Mouse (Mus musculus): ENCODE measurements around the gene Cpm. TPM values are rescaled to one million over a fixed set of nuclear protein-coding genes. Genes with fewer than 3 reads are reported as not detected.
"Not testable (repeated sequence)": the region's sequence is repeated elsewhere in the genome, so short reads cannot be mapped to it uniquely, and the experiment has no call there.

Cpm gene
- polyA plus RNA-seq, 1 experiment from 2014 or later: 4.6 TPM

DNA sequence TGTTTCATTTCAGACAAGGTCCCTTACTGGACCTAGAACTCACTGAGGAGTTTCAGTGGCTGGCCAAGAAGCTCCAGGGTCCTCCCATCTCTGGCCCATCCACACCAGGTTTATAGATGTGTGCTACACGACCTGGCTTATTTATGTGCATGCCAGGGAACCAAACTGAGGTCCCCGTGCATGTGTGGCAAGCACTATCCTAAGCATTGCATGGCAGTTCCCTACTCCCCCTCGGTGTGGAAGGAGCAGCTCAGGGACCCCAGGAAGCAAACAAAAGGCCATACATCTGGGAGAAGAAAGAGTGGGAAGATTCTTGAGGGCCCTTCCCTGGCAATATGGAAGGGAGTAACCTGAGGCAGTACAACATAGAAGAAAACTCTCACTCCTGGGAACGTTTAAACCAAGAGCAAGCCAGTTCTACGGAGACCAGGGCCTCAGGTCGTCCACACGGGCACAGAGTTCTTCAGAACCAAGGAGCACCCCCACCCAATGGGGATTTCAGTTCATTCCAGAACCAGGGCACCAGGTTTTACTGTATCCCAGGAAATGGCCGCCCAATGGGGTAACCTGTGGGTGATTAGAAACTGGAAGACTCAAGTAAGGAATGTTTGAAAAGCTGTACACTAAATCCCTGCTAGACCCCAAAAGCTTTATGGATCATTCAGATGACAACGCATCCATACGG is 30.9 kb upstream of the Cpm start:
- 90% methylated on average over 10 of the region's 10 CpGs for WGBS

DNA sequence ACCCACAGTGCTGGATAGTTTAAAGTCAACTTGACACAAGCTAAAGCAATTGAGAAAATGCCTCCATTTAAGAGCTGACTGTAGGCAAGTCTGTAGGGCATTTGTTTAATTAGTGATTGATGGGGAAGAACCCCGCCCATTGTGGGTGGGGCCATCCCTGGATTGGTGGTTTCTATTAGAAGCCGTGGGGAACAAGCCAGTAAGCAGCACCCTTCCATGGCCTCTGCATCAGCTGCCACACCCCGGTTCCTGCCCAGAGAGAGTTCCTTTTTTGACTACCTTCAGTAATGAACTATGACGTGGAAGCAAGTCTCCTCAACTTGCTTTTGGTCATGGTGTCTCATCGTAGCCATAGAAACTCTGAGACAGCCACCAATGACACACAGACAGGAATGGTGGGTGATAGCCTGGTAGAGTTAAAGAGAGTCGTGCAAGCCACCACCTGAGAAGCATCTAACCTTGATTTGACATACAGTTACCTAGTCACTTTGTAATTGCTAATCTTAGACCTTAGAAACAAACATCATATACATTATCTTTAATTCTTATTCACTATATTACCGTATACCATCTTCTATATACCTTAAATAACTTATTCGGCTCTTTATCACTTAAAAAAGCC is 30.2 kb upstream of the Cpm start:
- not testable (repeated sequence) for H3K9ac ChIP-seq (replicated peaks; ENCODE audit: low read depth, low read length); H3K36me3 ChIP-seq (ENCODE audit: control insufficient read depth, insufficient read depth); H3K4me3 ChIP-seq (replicated peaks; ENCODE audit: low read length); H3K27me3 ChIP-seq (replicated peaks; ENCODE audit: control insufficient read depth, insufficient read depth, low read length); ATAC-seq; H3K4me1 ChIP-seq (replicated peaks; ENCODE audit: control insufficient read depth, insufficient read depth, low read length); H3K4me2 ChIP-seq (ENCODE audit: low read length); H3K27ac ChIP-seq (ENCODE audit: low read length); H3K9me3 ChIP-seq (ENCODE audit: control insufficient read depth, low read length)
- WGBS: 91% methylated on average over 8 of the region's 8 CpGs

More for the DNA sequence above, 30.9 kb upstream of the Cpm start:
- Histone ChIP-seq H3K4me2 (ENCODE audit: low read length) (no peak overlapping the region), H3K9ac (replicated peaks; ENCODE audit: low read depth, low read length) (no peak overlapping the region), H3K4me3 (replicated peaks; ENCODE audit: low read length) (no peak overlapping the region), H3K27ac (ENCODE audit: low read length) (no peak overlapping the region), H3K9me3 (ENCODE audit: control insufficient read depth, low read length) (no peaks in the 10 kb centered on the region), H3K36me3 (ENCODE audit: control insufficient read depth, insufficient read depth) (no peaks in the 10 kb centered on the region), H3K27me3 (replicated peaks; ENCODE audit: control insufficient read depth, insufficient read depth, low read length) (no peaks in the 10 kb centered on the region), H3K4me1 (replicated peaks; ENCODE audit: control insufficient read depth, insufficient read depth, low read length) (no peaks in the 10 kb centered on the region)
- no peak for ATAC-seq

DNA sequence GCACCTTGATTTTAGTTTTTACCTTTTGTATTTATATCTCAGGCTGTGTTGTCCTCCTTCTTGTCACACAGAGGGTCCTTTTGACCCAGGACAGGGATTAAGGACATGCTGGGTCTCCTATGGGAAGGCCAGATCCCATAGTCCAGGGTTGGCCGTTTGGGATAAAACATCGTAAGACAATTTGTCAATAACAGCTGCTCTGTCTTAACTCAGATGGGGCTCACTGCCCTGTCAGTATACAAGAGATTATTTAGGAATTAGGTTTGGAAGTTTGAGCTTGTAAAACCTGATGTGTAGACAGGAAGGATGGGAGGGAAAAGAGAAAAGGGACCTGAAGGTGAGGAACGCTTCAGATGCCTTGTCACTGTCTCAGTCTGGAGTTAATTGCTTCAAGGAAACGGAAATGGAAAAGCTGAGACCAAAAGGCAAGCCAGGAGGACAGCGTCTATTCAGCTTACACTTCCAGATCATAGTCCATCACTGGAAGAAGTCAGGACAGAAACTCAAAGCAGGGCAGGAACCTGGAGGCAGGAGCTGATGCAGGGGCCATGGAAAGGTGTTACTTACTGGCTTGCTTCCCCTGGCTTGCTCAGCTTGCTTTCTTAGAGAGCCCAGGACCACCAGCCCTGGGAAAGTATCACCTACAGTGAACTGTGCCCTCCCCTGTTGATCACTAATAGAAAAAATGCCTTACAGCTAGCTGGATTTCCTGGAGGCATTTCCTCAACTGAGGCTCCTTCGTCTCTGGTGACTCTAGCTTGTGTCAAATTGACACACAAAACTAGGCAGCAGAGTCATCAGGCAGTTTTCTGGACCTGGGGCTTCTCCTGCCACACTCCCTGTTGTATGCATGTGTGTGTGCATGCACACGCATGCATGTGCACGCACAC is 27.9 kb upstream of the Cpm start:
- H3K4me3 ChIP-seq (replicated peaks; ENCODE audit: low read length): no peak overlapping the region
- no peaks in the 10 kb centered on the region for H3K9me3 ChIP-seq (ENCODE audit: control insufficient read depth, low read length)
- no peak for ATAC-seq
- 83% methylated on average over 8 of the region's 8 CpGs for WGBS
- H3K36me3 ChIP-seq (ENCODE audit: control insufficient read depth, insufficient read depth): no peaks in the 10 kb centered on the region
- no peaks in the 10 kb centered on the region for H3K4me1 ChIP-seq (replicated peaks; ENCODE audit: control insufficient read depth, insufficient read depth, low read length)
- H3K9ac ChIP-seq (replicated peaks; ENCODE audit: low read depth, low read length): no peak overlapping the region
- H3K27me3 ChIP-seq (replicated peaks; ENCODE audit: control insufficient read depth, insufficient read depth, low read length): no peaks in the 10 kb centered on the region
- no peak overlapping the region for H3K4me2 ChIP-seq (ENCODE audit: low read length)
- no peak overlapping the region for H3K27ac ChIP-seq (ENCODE audit: low read length)

DNA sequence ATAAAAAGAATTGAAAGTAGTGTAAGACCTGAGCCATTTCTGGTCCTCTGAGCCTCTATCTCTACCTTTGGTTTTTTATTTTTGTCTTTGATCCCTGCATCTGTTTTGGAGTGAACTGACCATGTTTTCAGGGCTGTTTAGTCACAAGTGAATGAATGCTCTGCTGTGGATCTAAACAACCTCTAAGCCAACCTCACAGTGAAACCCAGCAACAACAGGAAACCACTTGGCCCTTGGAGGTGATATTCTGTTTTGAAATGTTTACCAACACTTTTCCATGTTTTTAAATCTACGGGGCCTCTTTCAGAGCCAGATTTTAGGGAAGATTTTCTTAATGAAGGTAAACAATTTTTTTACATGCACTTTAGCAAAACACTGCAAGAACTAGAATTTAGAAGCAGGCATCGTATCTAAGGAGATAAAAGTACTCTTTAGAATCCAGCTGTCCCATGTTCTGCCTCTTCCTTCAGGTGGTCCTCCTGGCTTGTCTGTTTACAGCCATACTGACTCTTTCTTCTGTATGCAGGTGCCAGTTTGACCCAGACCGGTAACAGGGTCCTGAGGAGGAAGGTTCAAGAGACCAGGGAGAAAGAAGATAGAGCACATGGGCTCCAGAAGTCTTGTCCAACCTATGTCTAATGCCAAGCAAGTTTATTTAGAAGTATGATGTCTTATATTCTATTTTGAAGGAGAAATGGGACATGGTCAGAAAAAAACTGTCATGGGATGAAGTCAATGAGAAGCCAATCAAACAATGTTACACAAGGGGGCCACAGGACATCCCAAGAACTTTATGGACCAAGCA is 26.8 kb upstream of the Cpm start:
- WGBS: 95% methylated on average over 3 of the region's 3 CpGs
- Histone ChIP-seq H3K36me3 (ENCODE audit: control insufficient read depth, insufficient read depth) (no peaks in the 10 kb centered on the region), H3K9me3 (ENCODE audit: control insufficient read depth, low read length) (no peaks in the 10 kb centered on the region), H3K27ac (ENCODE audit: low read length) (no peak overlapping the region), H3K9ac (replicated peaks; ENCODE audit: low read depth, low read length) (no peak overlapping the region), H3K4me3 (replicated peaks; ENCODE audit: low read length) (no peak overlapping the region), H3K4me1 (replicated peaks; ENCODE audit: control insufficient read depth, insufficient read depth, low read length) (no peaks in the 10 kb centered on the region), H3K4me2 (ENCODE audit: low read length) (no peak overlapping the region), H3K27me3 (replicated peaks; ENCODE audit: control insufficient read depth, insufficient read depth, low read length) (no peaks in the 10 kb centered on the region)
- no peak for ATAC-seq

DNA sequence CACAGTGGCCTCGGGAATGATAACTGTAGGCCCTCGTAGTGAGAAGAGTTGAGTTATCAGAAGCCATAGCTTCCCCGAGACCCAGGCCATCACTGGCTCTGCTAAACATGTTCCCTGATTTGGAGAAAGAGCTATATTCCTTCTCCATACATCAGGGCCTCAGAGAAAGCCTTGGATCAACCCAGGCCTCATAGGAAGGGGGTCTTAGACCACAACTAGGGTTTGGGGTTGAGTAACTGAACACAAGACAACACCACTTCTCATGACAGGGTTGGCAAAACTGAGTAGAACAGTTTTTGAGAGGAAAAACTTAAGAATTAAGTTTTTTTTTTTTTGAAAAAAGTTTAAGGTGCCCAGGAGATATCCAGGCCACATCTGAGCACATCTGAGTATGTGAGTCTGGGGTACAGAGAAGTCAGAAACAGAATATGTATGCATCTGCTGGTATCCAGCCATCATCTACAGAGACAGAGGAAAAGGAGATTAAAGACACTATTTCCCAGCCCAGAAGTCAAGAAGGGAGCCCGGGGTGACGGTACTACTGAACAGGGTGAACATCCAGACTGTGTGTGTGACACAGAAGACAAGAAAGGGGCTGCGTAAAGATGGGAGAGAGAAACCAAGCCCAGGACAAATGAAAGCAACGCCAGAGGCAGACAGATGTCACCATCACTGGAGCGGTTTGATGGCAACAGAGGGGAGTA is 26.0 kb upstream of the Cpm start:
- no peaks in the 10 kb centered on the region for H3K36me3 ChIP-seq (ENCODE audit: control insufficient read depth, insufficient read depth)
- H3K27ac ChIP-seq (ENCODE audit: low read length): no peak overlapping the region
- no peak overlapping the region for H3K4me2 ChIP-seq (ENCODE audit: low read length)
- no peaks in the 10 kb centered on the region for H3K9me3 ChIP-seq (ENCODE audit: control insufficient read depth, low read length)
- no peak for ATAC-seq
- WGBS: 86% methylated on average over 8 of the region's 8 CpGs
- H3K9ac ChIP-seq (replicated peaks; ENCODE audit: low read depth, low read length): no peak overlapping the region
- H3K4me3 ChIP-seq (replicated peaks; ENCODE audit: low read length): no peak overlapping the region
- no peaks in the 10 kb centered on the region for H3K27me3 ChIP-seq (replicated peaks; ENCODE audit: control insufficient read depth, insufficient read depth, low read length)
- H3K4me1 ChIP-seq (replicated peaks; ENCODE audit: control insufficient read depth, insufficient read depth, low read length): no peaks in the 10 kb centered on the region

DNA sequence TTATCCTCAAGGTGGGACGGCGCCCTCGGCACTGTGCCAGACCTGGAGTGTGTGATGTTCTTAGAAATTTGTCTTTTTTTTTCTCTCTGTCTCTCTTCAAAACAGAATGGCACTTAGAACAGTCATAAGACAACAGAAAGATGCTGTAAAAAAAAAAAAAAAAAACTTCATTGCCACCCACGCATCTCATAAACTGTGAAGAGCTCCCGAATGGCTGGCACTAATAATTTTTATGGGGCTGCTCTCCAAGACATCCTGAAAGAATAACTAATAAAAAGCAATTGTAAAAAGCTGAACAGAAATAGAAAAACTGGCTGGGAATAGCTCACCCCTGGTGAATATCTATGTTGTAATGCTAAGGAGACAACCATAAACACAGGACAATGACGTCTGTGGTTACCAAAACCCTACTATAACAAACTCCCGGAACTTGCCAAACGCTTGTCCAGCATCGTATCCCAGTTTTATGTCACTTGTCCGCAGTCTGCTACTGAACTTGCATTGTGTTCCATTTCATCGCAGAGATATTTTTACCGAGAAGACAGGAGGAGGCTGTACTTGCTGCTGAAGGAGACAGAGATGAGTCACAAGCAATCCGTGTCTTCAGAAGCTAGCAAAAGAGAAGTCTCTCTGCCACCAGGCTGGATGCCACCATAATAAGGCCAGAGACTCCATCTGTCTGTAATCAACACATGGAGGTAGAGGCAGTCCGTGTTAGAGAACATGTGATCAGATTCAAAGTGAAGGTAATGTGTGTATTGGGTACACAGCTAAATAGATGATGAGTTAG is 25.3 kb upstream of the Cpm start:
- Histone ChIP-seq H3K4me1 (replicated peaks; ENCODE audit: control insufficient read depth, insufficient read depth, low read length) (no peaks in the 10 kb centered on the region), H3K27ac (ENCODE audit: low read length) (no peak overlapping the region), H3K9ac (replicated peaks; ENCODE audit: low read depth, low read length) (no peak overlapping the region), H3K4me2 (ENCODE audit: low read length) (no peak overlapping the region), H3K4me3 (replicated peaks; ENCODE audit: low read length) (no peak overlapping the region), H3K36me3 (ENCODE audit: control insufficient read depth, insufficient read depth) (no peaks in the 10 kb centered on the region), H3K9me3 (ENCODE audit: control insufficient read depth, low read length) (no peaks in the 10 kb centered on the region), H3K27me3 (replicated peaks; ENCODE audit: control insufficient read depth, insufficient read depth, low read length) (no peaks in the 10 kb centered on the region)
- 89% methylated on average over 14 of the region's 14 CpGs for whole genome bisulfite sequencing
- ATAC-seq: no peak

DNA sequence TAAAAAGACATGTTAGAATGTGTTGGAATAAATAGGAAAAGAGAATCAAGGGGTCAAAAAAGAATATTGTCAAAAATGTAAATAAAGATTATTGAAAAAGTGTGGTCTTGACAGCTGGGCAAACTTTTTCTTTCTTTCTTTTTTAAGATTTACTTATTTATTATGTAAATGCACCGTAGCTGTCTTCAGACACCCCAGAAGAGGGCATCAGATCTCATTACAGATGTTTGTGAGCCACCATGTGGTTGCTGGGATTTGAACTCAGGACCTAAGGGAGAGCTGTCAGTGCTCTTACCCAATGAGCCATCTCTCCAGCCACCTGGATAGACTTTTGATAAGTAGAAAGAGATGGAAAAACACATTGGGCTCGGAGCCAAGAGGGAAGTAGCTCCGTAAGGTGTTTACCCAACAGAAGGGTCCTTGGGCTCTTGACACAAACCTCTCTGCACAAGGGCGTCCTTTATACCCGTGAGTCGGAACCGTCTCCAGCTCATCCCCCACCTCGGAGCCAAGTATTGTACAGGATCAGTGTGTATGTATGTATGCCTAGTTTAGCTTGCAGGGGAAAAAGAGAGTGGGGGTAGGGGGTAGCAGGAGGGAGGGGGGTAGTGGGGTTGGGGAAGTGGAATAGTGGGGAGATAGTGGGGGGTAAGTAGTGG is 24.5 kb upstream of the Cpm start:
- H3K4me1 ChIP-seq (replicated peaks; ENCODE audit: control insufficient read depth, insufficient read depth, low read length): no peaks in the 10 kb centered on the region
- no peak for ATAC-seq
- H3K36me3 ChIP-seq (ENCODE audit: control insufficient read depth, insufficient read depth): no peaks in the 10 kb centered on the region
- no peaks in the 10 kb centered on the region for H3K9me3 ChIP-seq (ENCODE audit: control insufficient read depth, low read length)
- no peak overlapping the region for H3K4me3 ChIP-seq (replicated peaks; ENCODE audit: low read length)
- no peak overlapping the region for H3K4me2 ChIP-seq (ENCODE audit: low read length)
- no peaks in the 10 kb centered on the region for H3K27me3 ChIP-seq (replicated peaks; ENCODE audit: control insufficient read depth, insufficient read depth, low read length)
- H3K27ac ChIP-seq (ENCODE audit: low read length): no peak overlapping the region
- 80% methylated on average over 8 of the region's 8 CpGs for WGBS
- no peak overlapping the region for H3K9ac ChIP-seq (replicated peaks; ENCODE audit: low read depth, low read length)
